Mouse (Mus musculus): ENCODE results near the gene Gm28038.

DNA sequence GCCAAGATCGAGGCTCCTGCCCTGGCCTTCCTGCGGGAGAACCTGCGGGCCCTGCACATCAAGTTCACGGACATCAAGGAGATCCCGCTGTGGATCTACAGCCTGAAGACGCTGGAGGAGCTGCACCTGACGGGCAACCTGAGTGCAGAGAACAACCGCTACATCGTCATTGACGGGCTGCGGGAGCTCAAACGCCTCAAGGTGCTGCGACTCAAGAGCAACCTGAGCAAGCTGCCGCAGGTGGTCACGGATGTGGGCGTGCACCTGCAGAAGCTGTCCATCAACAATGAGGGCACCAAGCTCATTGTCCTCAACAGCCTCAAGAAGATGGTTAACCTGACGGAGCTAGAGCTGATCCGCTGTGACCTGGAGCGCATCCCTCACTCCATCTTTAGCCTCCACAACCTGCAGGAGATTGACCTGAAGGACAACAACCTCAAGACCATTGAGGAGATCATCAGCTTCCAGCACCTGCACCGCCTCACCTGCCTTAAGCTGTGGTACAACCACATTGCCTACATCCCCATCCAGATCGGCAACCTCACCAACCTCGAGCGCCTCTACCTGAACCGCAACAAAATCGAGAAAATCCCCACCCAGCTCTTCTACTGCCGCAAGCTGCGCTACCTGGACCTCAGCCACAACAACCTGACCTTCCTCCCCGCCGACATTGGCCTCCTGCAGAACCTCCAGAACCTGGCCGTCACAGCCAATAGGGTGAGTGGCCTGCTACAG is 24.1 kb upstream of the Gm28038 start:
- no peak for TF ChIP-seq CTCF (IDR thresholded peaks at IDR 0.05; ENCODE audit: control insufficient read depth, insufficient read depth, low read length)
- TF ChIP-seq POLR2A (IDR thresholded peaks at IDR 0.05; ENCODE audit: borderline replicate concordance, control insufficient read depth, low read depth, low read length) = no peak

Measured in bone marrow, adult 2 months (tissue).